ENCODE assay signal across 8 mouse cellular contexts in the genomic region with DNA sequence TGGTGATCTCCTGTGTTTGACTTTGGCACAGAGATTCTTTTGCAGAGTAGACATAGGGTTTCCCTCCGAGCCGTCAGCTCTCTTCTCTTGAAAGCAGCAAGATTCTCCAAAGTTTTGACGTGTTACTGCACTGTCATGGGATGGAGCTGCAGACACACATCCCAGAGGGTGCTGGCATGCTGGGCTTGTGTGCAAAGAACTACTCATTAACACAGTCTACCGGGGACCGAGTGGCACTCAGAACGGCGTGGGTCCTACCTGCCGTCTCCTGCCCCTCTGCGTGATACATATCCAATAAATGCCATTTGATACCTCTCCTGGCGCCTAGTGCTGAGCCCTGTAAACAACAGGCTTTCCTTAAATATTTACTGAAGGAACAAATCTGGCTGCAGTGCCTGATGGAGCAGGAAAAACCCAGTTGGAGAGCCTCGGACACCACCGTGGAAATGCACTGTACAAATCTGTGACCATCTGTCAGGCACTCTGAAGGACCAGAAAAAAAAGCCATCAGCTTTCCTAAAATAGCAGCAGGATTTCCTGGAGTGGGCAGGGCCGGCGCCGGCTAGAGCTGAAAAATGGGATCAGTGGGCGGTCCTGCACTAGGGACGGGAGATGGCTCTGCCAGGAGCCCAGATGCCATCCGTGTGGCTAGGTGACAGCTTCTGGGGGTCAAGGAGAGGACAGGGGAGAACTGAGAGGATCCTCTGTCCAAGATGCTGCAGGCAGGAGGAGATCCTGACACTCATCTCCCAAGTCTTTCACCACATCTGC. TPM values are rescaled to one million over a fixed set of nuclear protein-coding genes. Genes with fewer than 3 reads are reported as not detected.
DNase-seq lines count a peak whose midpoint lies in the region; ATAC-seq and TF ChIP-seq lines count a peak whose summit lies in the region.

No protein-coding gene starts in this region.

- peak; percentile 58 for DNase-seq in 3T3-L1 (ENCODE audit: low read depth, low spot score)
- DNase-seq in cerebellum, adult 2 months: peak; percentile 89 to 96
- DNase-seq in frontal cortex, postnatal 14 days (ENCODE audit: low spot score in 2 of 2): peak; percentile 51 to 58
- peak; percentile 31 for DNase-seq in hindbrain, embryonic 10.5 days (ENCODE audit: low spot score)
- peak; percentile 54 to 65 for DNase-seq in layer of hippocampus, adult 8-10 months (ENCODE audit: low spot score in 2 of 2)
- DNase-seq in lung, postnatal 25 days (ENCODE audit: low spot score): peak; percentile 80
- DNase-seq in right cerebral cortex, postnatal 25 days: peak; percentile 65

- H3K4me3 ChIP-seq in cerebellum, adult 2 months (replicated peaks; ENCODE audit: insufficient read depth, low read depth, low read length): no peak overlapping the region
- H3K4me3 ChIP-seq in hindbrain, embryonic 10.5 days: no peak overlapping the region

- H3K27me3 ChIP-seq in cerebellum, adult 2 months (ENCODE audit: control insufficient read depth, insufficient read depth, low read length): no peaks in the 10 kb centered on the region
- no peaks in the 10 kb centered on the region for H3K27me3 ChIP-seq in hindbrain, embryonic 10.5 days (ENCODE audit: insufficient read depth, poor library complexity, severe bottlenecking)

- peaks cover 26% of the 10 kb centered on the region for H3K4me1 ChIP-seq in cerebellum, adult 2 months (ENCODE audit: control insufficient read depth, insufficient read depth, low read length)
- H3K4me1 ChIP-seq in hindbrain, embryonic 10.5 days (replicated peaks): peaks cover 44% of the 10 kb centered on the region

- H3K9me3 ChIP-seq in hindbrain, embryonic 10.5 days: 0 out of 2 replicates have a peak, but pooled peaks cover 4% of the 10 kb centered on the region

- no peak for TF ChIP-seq POLR2A in cerebellum, adult 2 months (IDR thresholded peaks at IDR 0.05; ENCODE audit: borderline replicate concordance, insufficient read depth, low read length)

- WGBS in cerebellum, adult 2 months: 3% methylated on average over 18 of the region's 18 CpGs
- WGBS in hindbrain, embryonic 10.5 days: 49% methylated on average over 18 of the region's 18 CpGs

- peak overlapping the region; percentile 62 for H3K27ac ChIP-seq in cerebellum, adult 2 months (ENCODE audit: insufficient read depth, low read length)
- H3K27ac ChIP-seq in hindbrain, embryonic 10.5 days: peak overlapping the region; percentile 64

- no peak for ATAC-seq in monocyte, adult 5-6 weeks (replicated peaks; ENCODE audit: insufficient number of reproducible peaks, low FRiP score, low TSS enrichment, poor library complexity, severe bottlenecking)

- TF ChIP-seq CTCF in cerebellum, adult 2 months (IDR thresholded peaks at IDR 0.05; ENCODE audit: borderline replicate concordance, insufficient read depth, low read depth, low read length): peak; percentile 18; the same call in 1 of the 2 replicates

- H3K36me3 ChIP-seq in hindbrain, embryonic 10.5 days: no peaks in the 10 kb centered on the region

RNA-seq across cellular contexts. Expression of a gene that starts 42.7 kb away (rescaled TPM):
- 0.61 and 1.4 TPM in 2 replicates for polyA plus RNA-seq in cerebellum, adult 2 months (2012; rRNA removed)
- polyA plus RNA-seq in hindbrain, embryonic 10.5 days (2016; fragmentation: Nextera tagmentation; extraction: Ambion mirVana): 4.3 and 7.7 TPM in 2 replicates
- under 1 TPM in 3 of 4 experiments, not detected in 1; 0.37 to 0.66 (median 0.45) TPM for total RNA-seq in layer of hippocampus, adult 8-10 months (2022)
- not detected in 3 replicates for total RNA-seq in monocyte, adult 5-6 weeks (2017)

Comparison
In these comparisons a context has a peak if more than half of its experiments do, and no peak if none do; other contexts are left out.
1. DNase-seq: peak in every context shown above with its lines; median percentile 92 in cerebellum, adult 2 months; 80 in lung, postnatal 25 days; 65 in right cerebral cortex, postnatal 25 days; 60 in layer of hippocampus, adult 8-10 months; 58 in 3T3-L1; 54 in frontal cortex, postnatal 14 days; 31 in hindbrain, embryonic 10.5 days.